Mouse (Mus musculus) forebrain, embryonic 12.5 days (tissue): ENCODE data around the gene Shld2. TPM values are rescaled to one million over a fixed set of nuclear protein-coding genes. Genes with fewer than 3 reads are reported as not detected.
A peak's percentile ranks its signal among the peaks of the same experiment; 100 is the strongest.
"Not testable (repeated sequence)": the region's sequence is repeated elsewhere in the genome, so short reads cannot be mapped to it uniquely, and the experiment has no call there.

Source experiments
- ATAC-seq: fragments of 200-750 bp; cut with Nextera tagmentation; 2 replicates; pipeline ENCODE4 v1.8.0; 2017; ENCODE audit warnings: moderate TSS enrichment; ENCODE audit not compliant: low FRiP score
- H3K27ac ChIP-seq: fragments of 300-500 bp; sonication (generic); 2 replicates; pipeline ENCODE4 v1.5.1; 2016; ENCODE audit warnings: mild to moderate bottlenecking
- H3K27me3 ChIP-seq: fragments of 300-500 bp; sonication (generic); 2 replicates; pipeline ENCODE4 v1.6.1; 2016; ENCODE audit warnings: mild to moderate bottlenecking
- H3K36me3 ChIP-seq: fragments of 300-500 bp; sonication (generic); replicated peaks from 2 replicates; pipeline ENCODE4 v1.6.1; 2016; ENCODE audit warnings: mild to moderate bottlenecking
- H3K4me1 ChIP-seq: fragments of 300-500 bp; sonication (generic); 2 replicates; pipeline ENCODE4 v1.6.1; 2016
- H3K4me2 ChIP-seq: fragments of 300-500 bp; sonication (generic); 2 replicates; pipeline ENCODE4 v1.6.1; 2016; ENCODE audit warnings: mild to moderate bottlenecking, moderate library complexity
- H3K4me3 ChIP-seq: fragments of 300-500 bp; sonication (generic); replicated peaks from 2 replicates; pipeline ENCODE4 v1.5.1; 2016; ENCODE audit warnings: mild to moderate bottlenecking
- H3K9ac ChIP-seq: fragments of 300-500 bp; sonication (generic); 2 replicates; pipeline ENCODE4 v1.6.1; 2016; ENCODE audit warnings: mild to moderate bottlenecking
- H3K9me3 ChIP-seq: fragments of 300-500 bp; sonication (generic); 2 replicates; pipeline ENCODE4 v1.6.1; 2016
- WGBS: fragments of 180-500 bp; shearing (Covaris S2); methylation state at CpG from one replicate; pipeline ENCODE4 v1.1.7; 2016; 5-methylcytosine and 5-hydroxymethylcytosine counted together
- polyA plus RNA-seq: library from polyadenylated mRNA; unstranded; fragments of >200 nt; fragmentation: Nextera tagmentation; extraction: Ambion mirVana; gene quantifications from 2 replicates; pipeline ENCODE4 v1.2.1, GENCODE M21; 2016

The Shld2 gene
- polyA plus RNA-seq, 1 experiment from 2014 or later = 11.0 TPM

DNA sequence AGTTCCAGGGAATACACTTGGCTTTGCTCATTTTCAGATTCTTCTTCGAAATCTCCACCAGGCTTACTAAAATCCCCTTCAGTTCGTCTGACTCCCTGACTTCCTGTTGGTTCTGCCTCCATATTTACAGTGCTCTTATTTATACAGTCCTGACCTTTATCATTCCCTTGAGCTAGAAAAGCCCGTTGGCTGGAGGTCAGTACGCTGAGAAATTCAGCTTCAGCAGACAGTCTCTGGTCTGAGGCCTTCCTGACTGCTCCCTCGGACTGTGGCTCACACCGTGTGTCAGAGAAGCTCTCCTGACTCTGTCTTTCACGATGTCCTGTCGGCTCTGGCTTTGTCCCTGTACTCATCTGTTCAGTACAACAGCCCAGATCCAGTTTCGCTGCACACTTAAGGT lies 42.2 kb downstream of the Shld2 start:
- no peak for ATAC-seq
- no peak overlapping the region for H3K4me3 ChIP-seq
- H3K27ac ChIP-seq = no peak overlapping the region
- H3K27me3 ChIP-seq = no peaks in the 10 kb centered on the region
- H3K9me3 ChIP-seq = no peaks in the 10 kb centered on the region
- no peak overlapping the region for H3K4me2 ChIP-seq
- no peak overlapping the region for H3K9ac ChIP-seq
- H3K36me3 ChIP-seq = no peaks in the 10 kb centered on the region
- H3K4me1 ChIP-seq = no peaks in the 10 kb centered on the region
- WGBS = 83% methylated on average over 9 of the region's 9 CpGs

DNA sequence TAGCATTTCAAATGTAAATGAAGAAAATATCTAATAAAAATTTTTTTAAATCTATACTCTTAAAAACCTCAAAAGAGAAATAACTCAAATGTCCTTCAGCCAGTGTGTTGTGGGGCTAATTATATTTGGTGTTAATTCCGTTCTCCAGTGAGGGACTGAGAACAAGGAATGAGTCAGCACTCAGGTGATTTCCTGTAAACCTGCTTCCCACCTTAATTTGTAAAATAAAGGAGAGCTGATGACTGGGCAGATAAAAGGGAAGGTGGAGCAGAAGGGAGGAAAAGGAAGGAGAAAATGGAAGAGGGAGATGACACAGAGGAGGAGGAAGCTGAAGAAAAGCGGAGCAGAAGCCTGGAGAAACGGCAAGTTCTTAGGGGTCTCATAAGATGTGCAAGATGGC lies 51.8 kb downstream of the Shld2 start:
- not testable (repeated sequence) for H3K4me1 ChIP-seq, H3K4me2 ChIP-seq, H3K27ac ChIP-seq, H3K36me3 ChIP-seq, ATAC-seq, H3K9ac ChIP-seq, H3K9me3 ChIP-seq, H3K27me3 ChIP-seq, H3K4me3 ChIP-seq
- WGBS = 72% methylated on average over 3 of the region's 3 CpGs

DNA sequence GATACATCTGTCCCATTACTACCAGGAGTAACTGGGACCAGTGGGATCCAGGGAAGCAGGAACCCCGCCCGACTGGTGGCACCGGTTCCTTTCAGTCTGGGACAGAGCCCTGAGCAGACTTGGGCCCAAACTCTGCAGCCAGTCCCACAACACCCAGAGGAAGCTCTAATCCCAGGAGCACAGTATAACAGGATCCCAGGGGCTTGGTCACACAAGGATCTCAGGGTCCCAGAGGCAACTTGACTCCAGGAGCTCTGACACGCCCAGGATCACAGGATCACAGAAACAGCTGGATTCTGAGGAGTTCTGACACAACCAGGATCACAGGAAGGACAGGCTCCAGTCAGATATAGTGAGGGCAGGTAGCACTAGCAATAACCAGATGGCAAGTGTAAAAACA lies 57.0 kb downstream of the Shld2 start:
- H3K27ac ChIP-seq = no peak overlapping the region
- H3K36me3 ChIP-seq = no peaks in the 10 kb centered on the region
- no peak overlapping the region for H3K4me3 ChIP-seq
- 89% methylated on average over 4 of the region's 4 CpGs for WGBS
- H3K9me3 ChIP-seq = no peaks in the 10 kb centered on the region
- no peak overlapping the region for H3K9ac ChIP-seq
- H3K4me2 ChIP-seq = no peak overlapping the region
- ATAC-seq = no peak
- no peaks in the 10 kb centered on the region for H3K27me3 ChIP-seq
- H3K4me1 ChIP-seq = no peaks in the 10 kb centered on the region

DNA sequence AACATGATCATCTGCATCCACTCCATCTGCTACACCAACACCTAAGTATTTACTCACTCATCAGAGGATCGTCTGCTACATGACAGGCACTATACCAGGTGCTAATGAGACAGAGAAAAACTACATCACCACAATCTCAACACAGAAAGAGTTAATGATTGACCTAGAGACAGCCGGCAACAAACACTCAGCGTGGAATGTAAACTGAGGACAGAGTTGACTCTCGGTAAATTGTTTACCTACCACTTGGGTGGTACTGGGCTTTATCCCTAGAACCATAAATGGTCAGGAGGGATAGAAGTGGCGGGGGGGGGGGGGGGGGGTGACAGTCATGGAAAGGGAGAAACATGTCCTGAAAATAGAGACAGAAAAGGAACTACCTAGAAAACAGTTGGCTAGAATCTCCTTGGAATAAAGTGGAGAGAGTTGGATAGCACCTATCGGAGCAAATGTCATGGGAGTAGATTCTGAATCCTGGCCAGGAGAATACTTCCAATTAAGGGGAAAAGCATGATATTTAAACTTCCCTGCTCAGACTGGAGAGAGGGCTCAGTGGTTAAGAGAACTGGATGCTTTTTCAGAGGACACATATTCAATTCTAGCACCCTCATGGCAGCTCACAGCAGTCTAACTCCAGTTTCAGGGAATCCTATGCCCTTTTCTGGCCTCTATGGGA lies 57.7 kb downstream of the Shld2 start:
- no peak for ATAC-seq
- Histone ChIP-seq H3K4me1 (no peaks in the 10 kb centered on the region), H3K36me3 (no peaks in the 10 kb centered on the region), H3K27ac (no peak overlapping the region), H3K4me2 (no peak overlapping the region), H3K4me3 (no peak overlapping the region), H3K9me3 (no peaks in the 10 kb centered on the region), H3K9ac (no peak overlapping the region), H3K27me3 (no peaks in the 10 kb centered on the region)
- WGBS = 76% methylated on average over 5 of the region's 6 CpGs

DNA sequence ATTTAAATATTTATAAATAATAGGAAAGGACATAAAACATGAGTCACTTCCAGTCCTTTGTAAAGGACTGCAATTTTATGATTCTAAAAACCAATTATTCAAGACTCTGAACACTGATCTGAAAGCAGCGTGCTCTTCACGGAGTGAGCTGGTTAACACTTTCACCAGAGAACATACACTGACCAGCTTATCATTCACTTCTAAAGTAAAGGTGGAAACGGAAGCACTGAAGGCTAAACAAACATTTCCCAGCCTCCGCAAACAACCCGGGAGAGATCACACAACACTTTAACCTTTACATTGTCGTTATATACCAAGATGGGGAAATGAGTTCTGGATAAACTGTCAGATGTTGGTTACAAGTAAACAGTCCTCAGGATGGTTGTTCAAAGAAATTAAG lies 69.6 kb downstream of the Shld2 start:
- Histone ChIP-seq H3K4me3 (no peak overlapping the region), H3K4me2 (no peak overlapping the region), H3K36me3 (no peaks in the 10 kb centered on the region), H3K9me3 (no peaks in the 10 kb centered on the region), H3K9ac (no peak overlapping the region), H3K27ac (no peak overlapping the region), H3K4me1 (no peaks in the 10 kb centered on the region), H3K27me3 (no peaks in the 10 kb centered on the region)
- 93% methylated on average over 6 of the region's 6 CpGs for WGBS
- no peak for ATAC-seq

DNA sequence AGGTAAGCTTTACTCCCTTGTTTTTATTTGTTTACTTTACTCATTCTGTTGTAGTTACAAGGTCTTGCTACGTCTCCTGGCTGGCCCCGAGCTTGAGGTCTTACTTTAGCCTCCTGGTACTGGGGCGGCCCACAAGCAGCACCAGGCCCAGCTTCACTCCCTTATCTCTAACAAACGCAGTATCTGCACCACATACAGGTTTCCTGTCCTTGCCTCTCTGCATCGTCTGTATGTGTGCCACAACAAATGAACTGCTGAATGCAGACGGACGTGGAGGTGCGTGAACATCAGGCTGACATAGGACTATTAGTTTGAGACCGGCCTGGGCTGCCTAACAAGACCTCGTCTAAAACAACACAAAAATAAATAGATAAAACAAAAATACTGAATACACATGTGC lies 70.0 kb downstream of the Shld2 start:
- Histone ChIP-seq H3K4me1 (no peaks in the 10 kb centered on the region), H3K4me2 (no peak overlapping the region), H3K9ac (no peak overlapping the region), H3K27me3 (no peaks in the 10 kb centered on the region), H3K9me3 (no peaks in the 10 kb centered on the region), H3K36me3 (no peaks in the 10 kb centered on the region), H3K4me3 (no peak overlapping the region), H3K27ac (no peak overlapping the region)
- 88% methylated on average over 10 of the region's 10 CpGs for WGBS
- no peak for ATAC-seq

DNA sequence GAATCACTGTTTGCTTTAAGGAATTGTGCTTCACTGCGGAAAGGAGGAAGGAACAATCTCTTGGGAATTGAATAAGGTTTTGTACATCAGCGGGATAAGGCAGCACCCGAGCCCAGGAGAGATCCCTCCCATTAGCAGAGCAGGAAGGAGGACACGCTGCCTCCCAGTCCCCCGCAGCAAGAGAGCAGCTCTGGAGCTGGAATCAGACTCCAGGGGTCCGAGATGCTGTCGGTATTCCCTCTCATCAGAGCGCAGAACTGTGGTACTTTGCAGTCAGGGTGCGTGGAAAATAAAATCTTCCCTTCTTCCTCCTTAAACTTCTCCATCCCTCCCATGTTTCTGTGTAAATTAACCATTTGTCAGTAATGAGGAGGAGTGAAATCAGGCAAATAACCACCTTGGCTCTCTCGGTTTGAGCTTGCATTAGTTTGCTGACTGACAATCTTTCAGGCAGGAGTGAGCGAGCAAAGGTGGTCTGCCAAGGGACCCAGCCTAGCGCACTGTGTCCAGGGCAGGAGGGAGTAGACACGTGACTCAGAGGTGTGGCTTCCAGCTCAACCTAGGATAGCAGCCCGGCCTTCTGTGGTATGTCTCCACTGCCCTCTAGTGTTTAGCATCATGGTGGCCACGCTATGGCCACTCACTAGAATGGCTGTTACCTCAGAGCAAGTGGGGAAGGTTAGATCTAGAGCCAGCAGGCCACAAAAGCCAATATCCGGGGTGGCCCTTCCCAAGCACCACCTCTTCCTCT lies 75.5 kb downstream of the Shld2 start:
- H3K4me2 ChIP-seq = peak overlapping the region; percentile 59
- no peaks in the 10 kb centered on the region for H3K36me3 ChIP-seq
- 2% methylated on average over 16 of the region's 16 CpGs for WGBS
- H3K27me3 ChIP-seq = no peaks in the 10 kb centered on the region
- H3K9me3 ChIP-seq = no peaks in the 10 kb centered on the region
- no peaks in the 10 kb centered on the region for H3K4me1 ChIP-seq
- no peak overlapping the region for H3K27ac ChIP-seq
- H3K9ac ChIP-seq = peak overlapping the region; percentile 47
- peak overlapping the region; percentile 29 for H3K4me3 ChIP-seq
- peak; percentile 98 for ATAC-seq

DNA sequence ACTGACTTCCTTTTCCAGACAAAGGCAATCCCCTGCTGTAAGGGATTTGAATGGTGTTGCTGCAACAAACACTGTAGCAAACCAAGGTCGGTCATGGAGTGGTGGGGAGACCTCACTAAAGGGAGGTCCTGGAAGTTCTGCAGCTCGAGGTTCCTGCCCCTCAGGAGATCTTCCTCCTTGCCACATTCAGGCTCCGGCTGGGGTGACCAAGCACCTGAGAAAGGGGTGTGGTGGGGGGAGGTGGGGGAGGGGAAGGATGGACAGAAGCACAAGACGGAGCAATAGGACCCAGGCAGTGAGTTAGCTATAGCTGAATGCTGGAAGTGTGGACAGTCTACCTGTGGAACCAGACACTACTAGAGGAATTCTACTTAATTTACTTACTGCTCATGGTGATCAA lies 76.4 kb downstream of the Shld2 start:
- H3K36me3 ChIP-seq = no peaks in the 10 kb centered on the region
- no peaks in the 10 kb centered on the region for H3K27me3 ChIP-seq
- H3K9ac ChIP-seq = no peak overlapping the region
- ATAC-seq = no peak
- no peak overlapping the region for H3K4me3 ChIP-seq
- H3K4me1 ChIP-seq = no peaks in the 10 kb centered on the region
- no peak overlapping the region for H3K4me2 ChIP-seq
- 60% methylated on average over 4 of the region's 4 CpGs for WGBS
- H3K27ac ChIP-seq = no peak overlapping the region
- H3K9me3 ChIP-seq = no peaks in the 10 kb centered on the region

DNA sequence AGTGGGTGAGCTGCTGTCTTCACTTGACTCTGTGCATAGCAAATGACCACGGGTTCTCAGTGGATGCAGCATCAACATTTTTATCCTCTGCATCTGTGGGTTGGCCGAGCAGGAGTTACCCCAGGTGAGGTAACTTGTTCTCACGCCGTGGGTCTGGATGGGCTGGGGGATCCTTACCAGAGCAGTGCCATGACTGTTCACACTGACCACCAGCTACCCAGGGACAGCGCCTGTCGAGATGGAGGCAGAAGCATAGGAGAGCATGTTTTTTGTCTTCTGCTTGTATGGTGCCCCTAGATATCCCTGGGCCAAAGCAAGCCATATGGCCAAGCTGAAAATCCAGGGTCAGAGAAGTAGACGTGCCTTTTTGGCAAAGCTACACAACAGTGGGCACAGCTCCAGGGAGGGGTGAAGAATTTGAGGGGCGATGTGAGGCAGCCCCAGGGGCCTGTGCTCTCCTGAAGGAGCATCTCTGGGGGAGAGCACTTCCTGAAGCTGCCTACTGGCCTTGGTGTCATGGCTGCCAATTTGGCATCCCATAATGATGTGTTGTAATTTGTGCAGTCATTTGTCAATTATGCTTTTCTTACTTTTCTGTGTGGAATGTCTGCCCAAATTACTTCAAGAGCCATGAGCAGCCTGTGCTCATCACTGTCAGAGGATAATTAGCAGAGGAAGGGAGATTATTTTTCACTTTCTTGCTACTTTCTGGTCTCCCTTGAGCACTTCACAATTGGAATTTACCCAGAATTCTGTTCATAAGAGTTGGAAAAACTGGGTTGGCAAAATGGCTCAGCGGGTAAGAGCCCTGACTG lies 77.2 kb downstream of the Shld2 start:
- no peak overlapping the region for H3K27ac ChIP-seq
- H3K36me3 ChIP-seq = no peaks in the 10 kb centered on the region
- ATAC-seq = no peak
- H3K4me3 ChIP-seq = no peak overlapping the region
- H3K27me3 ChIP-seq = no peaks in the 10 kb centered on the region
- WGBS = 82% methylated on average over 9 of the region's 9 CpGs
- H3K4me1 ChIP-seq = no peaks in the 10 kb centered on the region
- no peak overlapping the region for H3K9ac ChIP-seq
- no peak overlapping the region for H3K4me2 ChIP-seq
- no peaks in the 10 kb centered on the region for H3K9me3 ChIP-seq

DNA sequence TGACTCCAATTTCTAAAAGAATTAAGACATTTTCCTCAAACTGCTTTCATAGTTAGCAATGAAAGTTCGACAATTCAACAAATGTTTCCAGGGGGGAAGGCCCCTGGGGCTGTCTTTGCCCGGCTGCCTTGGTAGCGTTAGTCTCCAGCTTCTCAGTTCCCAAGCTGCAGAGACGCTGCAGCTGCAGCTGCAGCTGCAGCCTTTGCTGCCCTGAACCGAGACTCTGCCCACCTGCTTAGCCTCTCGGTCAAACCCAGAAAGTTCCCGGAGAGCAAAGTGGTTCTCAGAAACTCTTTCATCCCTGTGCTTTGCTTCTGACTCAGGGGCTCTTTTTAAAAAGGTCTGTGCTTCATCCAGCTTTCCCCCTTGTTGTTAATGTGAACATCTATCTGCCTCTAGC lies 78.0 kb downstream of the Shld2 start:
- Histone ChIP-seq H3K9ac (no peak overlapping the region), H3K27ac (no peak overlapping the region), H3K4me3 (no peak overlapping the region), H3K9me3 (no peaks in the 10 kb centered on the region), H3K4me2 (no peak overlapping the region), H3K27me3 (no peaks in the 10 kb centered on the region), H3K4me1 (no peaks in the 10 kb centered on the region), H3K36me3 (no peaks in the 10 kb centered on the region)
- no peak for ATAC-seq
- WGBS = 50% methylated on average over 7 of the region's 7 CpGs

DNA sequence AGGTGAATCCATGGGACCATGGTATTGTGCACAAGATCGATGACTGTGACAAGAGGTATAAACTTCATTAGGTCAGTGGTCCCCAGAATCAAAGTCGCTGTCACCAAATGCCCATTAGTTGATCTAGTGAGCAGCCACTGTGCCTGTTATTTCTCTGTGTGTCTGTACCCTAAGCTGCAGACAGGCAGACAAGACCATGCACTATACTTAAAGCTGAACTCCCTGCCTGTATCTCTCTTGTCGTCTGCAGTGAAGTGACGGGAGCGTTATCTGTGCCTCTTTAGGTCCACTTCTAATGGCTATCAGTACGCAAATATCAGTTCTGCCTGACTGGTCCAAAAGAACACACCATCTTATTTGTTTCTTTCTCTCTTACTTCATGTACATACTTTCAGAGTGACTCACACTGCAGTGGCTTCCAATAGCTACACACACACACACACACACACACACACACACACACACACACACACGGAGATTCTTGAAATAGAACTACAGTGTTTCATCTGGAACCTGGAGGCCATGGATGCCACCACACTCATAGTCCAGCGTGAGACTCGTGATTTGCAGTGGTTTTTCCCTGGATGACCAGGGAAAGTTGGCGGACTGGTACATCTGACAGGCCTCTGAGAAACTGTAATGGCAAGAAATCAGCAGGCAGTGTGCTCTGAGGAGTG lies 81.3 kb downstream of the Shld2 start:
- ATAC-seq = no peak
- Histone ChIP-seq H3K9ac (no peak overlapping the region), H3K4me2 (no peak overlapping the region), H3K9me3 (no peaks in the 10 kb centered on the region), H3K4me3 (no peak overlapping the region), H3K27me3 (no peaks in the 10 kb centered on the region), H3K4me1 (no peaks in the 10 kb centered on the region), H3K27ac (no peak overlapping the region), H3K36me3 (no peaks in the 10 kb centered on the region)
- WGBS = 87% methylated on average over 10 of the region's 10 CpGs

DNA sequence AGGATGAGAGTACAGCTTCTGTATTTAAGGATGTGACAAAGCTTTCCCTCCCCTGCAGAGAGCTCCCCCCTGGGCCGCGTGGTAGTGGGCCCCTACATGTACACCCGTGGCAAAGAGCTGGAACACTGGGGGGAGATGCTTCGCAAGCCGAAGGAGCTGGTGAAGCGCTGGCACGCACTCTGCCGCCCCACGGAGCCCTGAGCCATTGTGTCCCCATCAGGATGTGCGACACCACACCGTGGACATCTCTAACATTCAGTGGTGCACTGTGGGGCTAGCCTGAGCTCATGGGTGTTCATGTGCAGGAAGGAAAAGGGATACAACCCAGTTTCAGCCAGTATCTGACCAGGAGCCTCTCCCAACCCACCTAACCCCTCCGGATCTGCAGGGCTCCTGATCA lies 82.3 kb downstream of the Shld2 start:
- Histone ChIP-seq H3K27me3 (no peaks in the 10 kb centered on the region), H3K9ac (no peak overlapping the region), H3K27ac (no peak overlapping the region), H3K9me3 (no peaks in the 10 kb centered on the region), H3K4me3 (no peak overlapping the region), H3K4me2 (no peak overlapping the region), H3K36me3 (no peaks in the 10 kb centered on the region), H3K4me1 (no peaks in the 10 kb centered on the region)
- no peak for ATAC-seq
- WGBS = 83% methylated on average over 12 of the region's 12 CpGs
